In genomic region chr16:23239583-23239982, GRCm38 (mm10) we compare ENCODE assay signal across 12 mouse cellular contexts. TPM values are rescaled to one million over a fixed set of nuclear protein-coding genes. Genes with fewer than 3 reads are reported as not detected.
A peak's percentile ranks its signal among the peaks of the same experiment; 100 is the strongest.
DNase-seq lines count a peak whose midpoint lies in the region; ATAC-seq and TF ChIP-seq lines count a peak whose summit lies in the region.
"Had no signal": no experiment of that assay in that cellular context is flagged by ENCODE, and none has a peak within 500 bp of the region (broad histone marks: within the 10 kb centered on the region; RNA-seq: fewer than 3 reads in every experiment).

No protein-coding gene starts in this region.

- intact Hi-C loops in left cerebral cortex, adult 2 months (cut with DNase I), result loop anchor here (10.0 kb wide), 1 partner anchor 275 kb away; no protein-coding TSS in a partner anchor
- intact Hi-C loops in left cerebral cortex, postnatal 4 days (cut with DNase I), result no loop called here
- intact Hi-C loops in heart, postnatal 10 days (cut with DNase I), result no loop called here
- intact Hi-C loops in left cerebral cortex, postnatal 14 days (cut with DNase I), result no loop called here

- H3K9ac ChIP-seq in forebrain, embryonic 13.5 days, result no peak overlapping the region
- no peak overlapping the region for H3K9ac ChIP-seq in forebrain, embryonic 11.5 days (ENCODE audit: low read length)
- no peak overlapping the region for H3K9ac ChIP-seq in stomach, postnatal 0 days (ENCODE audit: low read length)
- H3K9ac ChIP-seq: liver, embryonic 15.5 days; neural tube, embryonic 15.5 days had no signal

- no peak for TF ChIP-seq EP300 in stomach, postnatal 0 days (optimal IDR thresholded peaks at IDR 0.05)

- H3K27me3 ChIP-seq in forebrain, embryonic 13.5 days, result no peaks in the 10 kb centered on the region
- no peaks in the 10 kb centered on the region for H3K27me3 ChIP-seq in forebrain, embryonic 11.5 days (ENCODE audit: control insufficient read depth, insufficient read depth, low read length)
- H3K27me3 ChIP-seq in stomach, postnatal 0 days (ENCODE audit: control insufficient read depth, insufficient read depth, low read length), result no peaks in the 10 kb centered on the region
- H3K27me3 ChIP-seq: liver, embryonic 15.5 days; neural tube, embryonic 15.5 days had no signal

- 85% methylated on average over 6 of the region's 6 CpGs for WGBS in forebrain, embryonic 13.5 days
- WGBS in forebrain, embryonic 11.5 days, result 80% methylated on average over 6 of the region's 6 CpGs
- WGBS in stomach, postnatal 0 days, result 56% methylated on average over 6 of the region's 6 CpGs

- no peak for DNase-seq in forebrain, embryonic 11.5 days (ENCODE audit: low spot score)
- DNase-seq in left cerebral cortex, adult 2 months (ENCODE audit: extremely low spot score in 1 of 2, low spot score in 2 of 2), result no peak
- DNase-seq in left cerebral cortex, postnatal 4 days, result no peak
- DNase-seq in heart, postnatal 10 days, result peak; percentile 77
- peak; percentile 40 for DNase-seq in stomach, postnatal 0 days (ENCODE audit: low spot score)
- DNase-seq in left cerebral cortex, postnatal 14 days (ENCODE audit: low spot score in 2 of 2), result no peak
- DNase-seq: thymus, adult 2 months had no signal

- ATAC-seq in forebrain, embryonic 13.5 days, result no peak
- no peak for ATAC-seq in forebrain, embryonic 11.5 days (replicated peaks; ENCODE audit: low FRiP score)
- ATAC-seq in stomach, postnatal 0 days (ENCODE audit: low FRiP score, low TSS enrichment), result peak; percentile 61
- ATAC-seq in erythroblast, adult 5-6 weeks (replicated peaks; ENCODE audit: low FRiP score, poor library complexity, severe bottlenecking), result no peak
- ATAC-seq: activated CD4-positive, CD25-positive, alpha-beta regulatory T cell, adult 4 months had no signal

- H3K4me1 ChIP-seq in forebrain, embryonic 13.5 days, result peaks cover 21% of the 10 kb centered on the region
- no peaks in the 10 kb centered on the region for H3K4me1 ChIP-seq in forebrain, embryonic 11.5 days (replicated peaks; ENCODE audit: control insufficient read depth, insufficient read depth, low read length)
- peaks cover 5% of the 10 kb centered on the region for H3K4me1 ChIP-seq in stomach, postnatal 0 days (replicated peaks; ENCODE audit: control insufficient read depth, insufficient read depth)
- H3K4me1 ChIP-seq: liver, embryonic 15.5 days had no signal

- H3K4me2 ChIP-seq in forebrain, embryonic 13.5 days, result no peak overlapping the region
- no peak overlapping the region for H3K4me2 ChIP-seq in forebrain, embryonic 11.5 days (ENCODE audit: low read depth, low read length, severe bottlenecking)
- H3K4me2 ChIP-seq in stomach, postnatal 0 days (replicated peaks; ENCODE audit: low read depth), result no peak overlapping the region
- H3K4me2 ChIP-seq: liver, embryonic 15.5 days; neural tube, embryonic 15.5 days had no signal

- no peak; the same call in 1 of the 2 replicates for TF ChIP-seq CTCF in left cerebral cortex, adult 2 months (IDR thresholded peaks at IDR 0.05)
- peak; percentile 30; the same call in 1 of the 2 replicates for TF ChIP-seq CTCF in stomach, postnatal 0 days (IDR thresholded peaks at IDR 0.05; ENCODE audit: low read depth)

- no peaks in the 10 kb centered on the region; the same call in 1 of the 2 replicates for H3K36me3 ChIP-seq in forebrain, embryonic 13.5 days (ENCODE audit: poor library complexity, severe bottlenecking)
- no peaks in the 10 kb centered on the region for H3K36me3 ChIP-seq in forebrain, embryonic 11.5 days (ENCODE audit: control insufficient read depth, insufficient read depth, low read length)
- H3K36me3 ChIP-seq in stomach, postnatal 0 days (ENCODE audit: control insufficient read depth, insufficient read depth, low read length), result no peaks in the 10 kb centered on the region
- H3K36me3 ChIP-seq: liver, embryonic 15.5 days; neural tube, embryonic 15.5 days had no signal

- H3K9me3 ChIP-seq in forebrain, embryonic 13.5 days (replicated peaks), result no peaks in the 10 kb centered on the region
- no peaks in the 10 kb centered on the region for H3K9me3 ChIP-seq in forebrain, embryonic 11.5 days (ENCODE audit: control insufficient read depth, low read length)
- no peaks in the 10 kb centered on the region for H3K9me3 ChIP-seq in stomach, postnatal 0 days (ENCODE audit: control insufficient read depth, low read length)
- H3K9me3 ChIP-seq: liver, embryonic 15.5 days; neural tube, embryonic 15.5 days had no signal

- no peak overlapping the region for H3K4me3 ChIP-seq in forebrain, embryonic 13.5 days
- H3K4me3 ChIP-seq in forebrain, embryonic 11.5 days (ENCODE audit: low read depth, low read length), result no peak overlapping the region
- no peak overlapping the region for H3K4me3 ChIP-seq in left cerebral cortex, adult 2 months
- no peak overlapping the region for H3K4me3 ChIP-seq in stomach, postnatal 0 days (ENCODE audit: low read depth, low read length)
- H3K4me3 ChIP-seq: liver, embryonic 15.5 days; neural tube, embryonic 15.5 days had no signal

- H3K27ac ChIP-seq in forebrain, embryonic 13.5 days, result peak overlapping the region; percentile 69; the same call in 1 of the 2 replicates
- H3K27ac ChIP-seq in forebrain, embryonic 11.5 days (ENCODE audit: low read depth, low read length), result no peak overlapping the region
- H3K27ac ChIP-seq in left cerebral cortex, adult 2 months, result 0 out of 2 replicates have a peak overlapping the region, but pooled peaks have one; percentile 16
- H3K27ac ChIP-seq in stomach, postnatal 0 days (replicated peaks), result peak overlapping the region; percentile 67; the same call in 1 of the 2 replicates
- H3K27ac ChIP-seq: liver, embryonic 15.5 days had no signal

RNA-seq across cellular contexts. Expression of gene St6gal1, which starts 15.0 kb away (rescaled TPM):
- polyA plus RNA-seq in forebrain, embryonic 13.5 days (2015; fragmentation: Nextera tagmentation; extraction: Ambion mirVana), result 37.8 and 39.5 TPM in 2 replicates
- polyA plus RNA-seq in forebrain, embryonic 11.5 days (2014; fragmentation: Nextera tagmentation; extraction: Ambion mirVana), result 24.7 TPM in 2 replicates
- total RNA-seq in left cerebral cortex, adult 2 months (2021), result 10 to 100 TPM; 16.5 to 18.7 TPM
- 10 to 100 TPM; 19.1 to 23.2 TPM for total RNA-seq in left cerebral cortex, postnatal 4 days (2021)
- 10 to 100 TPM; 14.4 to 17.9 TPM for total RNA-seq in heart, postnatal 10 days (2021)
- 7.7 and 7.9 TPM in 2 replicates for polyA plus RNA-seq in stomach, postnatal 0 days (2015; fragmentation: Nextera tagmentation; extraction: Ambion mirVana)
- 0.77 and 0.84 TPM in 2 replicates for total RNA-seq in erythroblast, adult 5-6 weeks (2015; ENCODE audit: low replicate concordance)
- 1.1 and 1.4 TPM in 2 replicates for total RNA-seq in erythroblast, adult 5-6 weeks (2017; ENCODE audit: low replicate concordance)
- 10 to 100 TPM; 10.5 to 13.0 TPM for total RNA-seq in left cerebral cortex, postnatal 14 days (2021)

Comparison
In these comparisons a context has a peak if more than half of its experiments do, and no peak if none do; other contexts are left out.
1. DNase-seq: peak in heart, postnatal 10 days (2 of 2) and stomach, postnatal 0 days (single experiment); none in forebrain, embryonic 11.5 days (single experiment), left cerebral cortex, adult 2 months (0 of 2), left cerebral cortex, postnatal 4 days (single experiment) and left cerebral cortex, postnatal 14 days (0 of 2).
2. RNA of gene St6gal1, which starts 15.0 kb away (total RNA-seq): 19.1 to 23.2 TPM in left cerebral cortex, postnatal 4 days, 16.5 to 18.7 TPM in left cerebral cortex, adult 2 months, 14.4 to 17.9 TPM in heart, postnatal 10 days and 10.5 to 13.0 TPM in left cerebral cortex, postnatal 14 days; 0.77 to 1.4 TPM in erythroblast, adult 5-6 weeks; every median in the first group is over 4 times any median in the second.